8 mouse cellular contexts compared by ENCODE assay signal in the genomic region with DNA sequence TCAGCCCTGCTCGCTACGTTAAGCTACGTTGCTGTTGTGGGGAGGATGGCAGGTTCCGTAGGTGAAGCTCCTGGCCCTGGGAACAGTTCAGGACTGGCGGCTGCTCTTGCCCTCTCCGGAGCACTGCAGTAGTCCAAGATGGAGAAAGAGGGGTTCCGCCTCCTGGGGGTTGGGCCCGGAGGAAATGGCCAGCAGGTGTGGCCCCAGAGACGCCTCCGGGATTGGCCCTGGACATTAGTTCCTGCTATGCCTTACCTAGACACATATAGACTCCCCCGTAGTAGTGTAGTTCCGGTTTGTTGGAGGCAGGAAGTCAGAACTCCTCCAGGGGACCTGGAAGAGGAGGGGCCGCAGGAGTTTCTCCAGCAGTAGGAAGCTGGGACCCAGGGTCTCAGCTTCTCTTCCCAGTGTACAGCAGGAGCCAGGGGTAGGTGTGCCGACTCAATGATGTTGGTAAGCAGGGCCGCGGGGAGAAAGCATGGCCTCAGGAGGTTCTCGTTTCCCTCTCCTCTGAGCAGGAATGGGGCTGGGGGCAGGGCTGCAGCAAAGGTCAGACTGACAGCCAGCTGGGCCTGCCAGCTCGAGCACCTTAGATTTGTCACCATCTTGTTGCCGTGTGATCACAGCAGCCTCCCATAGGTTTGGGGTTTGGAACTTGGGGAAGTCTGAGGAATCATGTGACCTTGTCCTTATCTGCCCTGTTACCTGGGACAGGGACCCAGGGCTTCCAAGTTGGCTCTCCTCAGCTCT. TPM values are rescaled to one million over a fixed set of nuclear protein-coding genes. Genes with fewer than 3 reads are reported as not detected.
A peak's percentile ranks its signal among the peaks of the same experiment; 100 is the strongest.
DNase-seq lines count a peak whose midpoint lies in the region; ATAC-seq and TF ChIP-seq lines count a peak whose summit lies in the region.

No protein-coding gene starts in this region.

- H3K4me1 ChIP-seq in erythroblast, embryonic 14.5 days (ENCODE audit: control insufficient read depth): peaks cover 32% of the 10 kb centered on the region
- peaks cover 24% of the 10 kb centered on the region for H3K4me1 ChIP-seq in heart, postnatal 0 days (ENCODE audit: control insufficient read depth, insufficient read depth)
- peaks cover 5 to 19% of the 10 kb centered on the region in 2 experiments; a peak in 3 of 4 replicates for H3K4me1 ChIP-seq in liver, embryonic 14.5 days (replicated peaks; ENCODE audit: control insufficient read depth in 2 of 2, insufficient read depth in 2 of 2, low read length in 1 of 2)
- peaks cover 34% of the 10 kb centered on the region for H3K4me1 ChIP-seq in stomach, embryonic 16.5 days (ENCODE audit: control insufficient read depth, insufficient read depth, low read length)

- no peaks in the 10 kb centered on the region for H3K9me3 ChIP-seq in erythroblast, embryonic 14.5 days (ENCODE audit: control insufficient read depth, low read length)
- H3K9me3 ChIP-seq in heart, postnatal 0 days (replicated peaks; ENCODE audit: control insufficient read depth, low read length): no peaks in the 10 kb centered on the region
- H3K9me3 ChIP-seq in liver, embryonic 14.5 days (ENCODE audit: control insufficient read depth, low read length): no peaks in the 10 kb centered on the region
- no peaks in the 10 kb centered on the region for H3K9me3 ChIP-seq in stomach, embryonic 16.5 days (replicated peaks; ENCODE audit: control insufficient read depth, low read length)

- TF ChIP-seq EP300 in heart, postnatal 0 days (IDR thresholded peaks at IDR 0.05; ENCODE audit: low read depth): no peak
- TF ChIP-seq EP300 in liver, embryonic 14.5 days (IDR thresholded peaks at IDR 0.05; ENCODE audit: low read depth): no peak

- peak; percentile 59 for DNase-seq in CD4-positive helper T cell, adult 2 months (ENCODE audit: low read depth, low spot score)
- DNase-seq in heart, postnatal 0 days (ENCODE audit: low spot score): no peak
- DNase-seq in liver, embryonic 14.5 days (ENCODE audit: low read depth in 3 of 3, low spot score in 3 of 3): no peak
- no peak for DNase-seq in adrenal gland, postnatal 4 days (ENCODE audit: low spot score in 2 of 2)
- no peak for DNase-seq in frontal cortex, postnatal 36 days (ENCODE audit: low spot score in 2 of 2)

- H3K27ac ChIP-seq in heart, postnatal 0 days (ENCODE audit: low read depth): peak overlapping the region; percentile 82
- peak overlapping the region; percentile 39 for H3K27ac ChIP-seq in liver, embryonic 14.5 days
- H3K27ac ChIP-seq in stomach, embryonic 16.5 days (ENCODE audit: low read length): peak overlapping the region; percentile 86

- peaks cover 2% of the 10 kb centered on the region; the same call in 1 of the 2 replicates for H3K27me3 ChIP-seq in erythroblast, embryonic 14.5 days (ENCODE audit: control insufficient read depth)
- H3K27me3 ChIP-seq in heart, postnatal 0 days (ENCODE audit: control insufficient read depth, insufficient read depth, low read length): no peaks in the 10 kb centered on the region
- no peaks in the 10 kb centered on the region for H3K27me3 ChIP-seq in liver, embryonic 14.5 days (ENCODE audit: control insufficient read depth, insufficient read depth, low read length)
- no peaks in the 10 kb centered on the region for H3K27me3 ChIP-seq in stomach, embryonic 16.5 days (ENCODE audit: control insufficient read depth, insufficient read depth, low read length)

- H3K4me3 ChIP-seq in erythroblast, embryonic 14.5 days (replicated peaks): peak overlapping the region; percentile 37
- H3K4me3 ChIP-seq in heart, postnatal 0 days (ENCODE audit: low read depth, low read length): peak overlapping the region; percentile 4; the same call in 1 of the 2 replicates
- peak overlapping the region; percentile 6 to 26; a peak in 3 of 4 replicates for H3K4me3 ChIP-seq in liver, embryonic 14.5 days (ENCODE audit: insufficient read depth in 1 of 2, low read depth in 2 of 2, low read length in 2 of 2)
- H3K4me3 ChIP-seq in stomach, embryonic 16.5 days (replicated peaks; ENCODE audit: low read length): peak overlapping the region; percentile 26

- H3K36me3 ChIP-seq in erythroblast, embryonic 14.5 days (ENCODE audit: control insufficient read depth): peaks cover 30% of the 10 kb centered on the region
- H3K36me3 ChIP-seq in heart, postnatal 0 days (replicated peaks; ENCODE audit: control insufficient read depth, insufficient read depth, low read length): peaks cover 31% of the 10 kb centered on the region
- peaks cover 2% of the 10 kb centered on the region; the same call in 1 of the 2 replicates for H3K36me3 ChIP-seq in liver, embryonic 14.5 days (replicated peaks; ENCODE audit: control insufficient read depth, insufficient read depth, low read depth)
- peaks cover 21% of the 10 kb centered on the region for H3K36me3 ChIP-seq in stomach, embryonic 16.5 days (ENCODE audit: control insufficient read depth, insufficient read depth, low read length)

- no peak overlapping the region for H3K9ac ChIP-seq in heart, postnatal 0 days (replicated peaks; ENCODE audit: low read depth, low read length)
- H3K9ac ChIP-seq in liver, embryonic 14.5 days (replicated peaks): no peak overlapping the region; the same call in 1 of the 2 replicates
- peak overlapping the region; percentile 64 for H3K9ac ChIP-seq in stomach, embryonic 16.5 days (ENCODE audit: low read length)

- H3K4me2 ChIP-seq in heart, postnatal 0 days (ENCODE audit: low read depth, low read length): peak overlapping the region; percentile 36; the same call in 1 of the 2 replicates
- H3K4me2 ChIP-seq in liver, embryonic 14.5 days (ENCODE audit: low read depth): peak overlapping the region; percentile 50
- H3K4me2 ChIP-seq in stomach, embryonic 16.5 days (ENCODE audit: low read depth, low read length): peak overlapping the region; percentile 39

- 48% methylated on average over 19 of the region's 19 CpGs for WGBS in heart, postnatal 0 days
- 10% methylated on average over 19 of the region's 19 CpGs for WGBS in liver, embryonic 14.5 days (ENCODE audit: insufficient replicate concordance)
- WGBS in stomach, embryonic 16.5 days: 44% methylated on average over 19 of the region's 19 CpGs

- no peak for ATAC-seq in erythroblast, adult 5-6 weeks (replicated peaks; ENCODE audit: low FRiP score, poor library complexity, severe bottlenecking)
- no peak for ATAC-seq in heart, postnatal 0 days (ENCODE audit: insufficient read depth, low read depth)
- ATAC-seq in liver, embryonic 14.5 days (ENCODE audit: insufficient read depth): 0 out of 2 replicates have a peak, but pooled peaks have one; percentile 16
- peak; percentile 48 for ATAC-seq in stomach, embryonic 16.5 days (ENCODE audit: insufficient read depth, low FRiP score)

- TF ChIP-seq CTCF in heart, postnatal 0 days (IDR thresholded peaks at IDR 0.05; ENCODE audit: low read depth): no peak
- TF ChIP-seq CTCF in liver, embryonic 14.5 days (IDR thresholded peaks at IDR 0.05; ENCODE audit: low read depth): no peak

RNA-seq across cellular contexts. Expression of a gene that starts 16.5 kb away (rescaled TPM):
- polyA plus RNA-seq in erythroblast, embryonic 14.5 days (2012): 550 and 832 TPM in 2 replicates
- 681 and 822 TPM in 2 replicates for total RNA-seq in erythroblast, adult 5-6 weeks (2015; ENCODE audit: low replicate concordance)
- total RNA-seq in erythroblast, adult 5-6 weeks (2017; ENCODE audit: low replicate concordance): 339 and 478 TPM in 2 replicates
- total RNA-seq in heart, postnatal 0 days (2014; rRNA removed; ENCODE audit: low replicate concordance): 2,397 and 2,522 TPM in 2 replicates
- polyA plus RNA-seq in heart, postnatal 0 days (2015; fragmentation: Nextera tagmentation; extraction: Ambion mirVana): 877 and 933 TPM in 2 replicates
- polyA plus RNA-seq in liver, embryonic 14.5 days (2012; rRNA removed): 1,933 and 2,132 TPM in 2 replicates
- 1,503 and 1,567 TPM in 2 replicates for polyA plus RNA-seq in liver, embryonic 14.5 days (2014; fragmentation: Nextera tagmentation; extraction: Ambion mirVana)
- polyA plus RNA-seq in stomach, embryonic 16.5 days (2015; fragmentation: Nextera tagmentation; extraction: Ambion mirVana): 1,450 and 1,538 TPM in 2 replicates
- total RNA-seq in adrenal gland, postnatal 4 days (2021): 1,000 to 10,000 TPM; 1,094 to 1,122 TPM

RNA-seq across cellular contexts. Expression of a gene that starts 22.2 kb away (rescaled TPM):
- polyA plus RNA-seq in erythroblast, embryonic 14.5 days (2012): 3.0 TPM in 2 replicates
- total RNA-seq in erythroblast, adult 5-6 weeks (2015; ENCODE audit: low replicate concordance): 9.4 and 10.9 TPM in 2 replicates
- 14.2 and 21.3 TPM in 2 replicates for total RNA-seq in erythroblast, adult 5-6 weeks (2017; ENCODE audit: low replicate concordance)
- total RNA-seq in heart, postnatal 0 days (2014; rRNA removed; ENCODE audit: low replicate concordance): 38.3 and 42.8 TPM in 2 replicates
- polyA plus RNA-seq in heart, postnatal 0 days (2015; fragmentation: Nextera tagmentation; extraction: Ambion mirVana): 12.9 and 13.6 TPM in 2 replicates
- 11.4 and 11.8 TPM in 2 replicates for polyA plus RNA-seq in liver, embryonic 14.5 days (2012; rRNA removed)
- polyA plus RNA-seq in liver, embryonic 14.5 days (2014; fragmentation: Nextera tagmentation; extraction: Ambion mirVana): 14.4 and 14.8 TPM in 2 replicates
- 33.6 and 35.1 TPM in 2 replicates for polyA plus RNA-seq in stomach, embryonic 16.5 days (2015; fragmentation: Nextera tagmentation; extraction: Ambion mirVana)
- 10 to 100 TPM; 83.5 to 87.5 TPM for total RNA-seq in adrenal gland, postnatal 4 days (2021)

RNA-seq across cellular contexts. Expression of a gene that starts 36.3 kb away (rescaled TPM):
- 1.6 and 2.0 TPM in 2 replicates for polyA plus RNA-seq in erythroblast, embryonic 14.5 days (2012)
- total RNA-seq in erythroblast, adult 5-6 weeks (2015; ENCODE audit: low replicate concordance): 18.8 and 38.5 TPM in 2 replicates
- total RNA-seq in erythroblast, adult 5-6 weeks (2017; ENCODE audit: low replicate concordance): 14.8 and 57.5 TPM in 2 replicates
- total RNA-seq in heart, postnatal 0 days (2014; rRNA removed; ENCODE audit: low replicate concordance): 66.6 and 68.8 TPM in 2 replicates
- polyA plus RNA-seq in heart, postnatal 0 days (2015; fragmentation: Nextera tagmentation; extraction: Ambion mirVana): 19.3 and 19.9 TPM in 2 replicates
- 12.9 and 13.7 TPM in 2 replicates for polyA plus RNA-seq in liver, embryonic 14.5 days (2012; rRNA removed)
- polyA plus RNA-seq in liver, embryonic 14.5 days (2014; fragmentation: Nextera tagmentation; extraction: Ambion mirVana): 4.8 and 5.6 TPM in 2 replicates
- polyA plus RNA-seq in stomach, embryonic 16.5 days (2015; fragmentation: Nextera tagmentation; extraction: Ambion mirVana): 41.9 and 44.5 TPM in 2 replicates
- total RNA-seq in adrenal gland, postnatal 4 days (2021): 10 to 100 TPM; 77.6 to 82.4 TPM

RNA-seq across cellular contexts. Expression of a gene that starts 58.3 kb away (rescaled TPM):
- 0.23 and 0.45 TPM in 2 replicates for polyA plus RNA-seq in erythroblast, embryonic 14.5 days (2012)
- 3.1 and 5.9 TPM in 2 replicates for total RNA-seq in erythroblast, adult 5-6 weeks (2015; ENCODE audit: low replicate concordance)
- total RNA-seq in erythroblast, adult 5-6 weeks (2017; ENCODE audit: low replicate concordance): 0.60 and 2.0 TPM in 2 replicates
- 13.8 and 29.0 TPM in 2 replicates for total RNA-seq in heart, postnatal 0 days (2014; rRNA removed; ENCODE audit: low replicate concordance)
- 14.5 and 15.4 TPM in 2 replicates for polyA plus RNA-seq in heart, postnatal 0 days (2015; fragmentation: Nextera tagmentation; extraction: Ambion mirVana)
- 8.4 and 9.4 TPM in 2 replicates for polyA plus RNA-seq in liver, embryonic 14.5 days (2012; rRNA removed)
- polyA plus RNA-seq in liver, embryonic 14.5 days (2014; fragmentation: Nextera tagmentation; extraction: Ambion mirVana): 2.8 and 3.9 TPM in 2 replicates
- 24.4 and 28.0 TPM in 2 replicates for polyA plus RNA-seq in stomach, embryonic 16.5 days (2015; fragmentation: Nextera tagmentation; extraction: Ambion mirVana)
- total RNA-seq in adrenal gland, postnatal 4 days (2021): 10 to 100 TPM; 29.9 to 31.3 TPM

Comparison
In these comparisons a context has a peak if more than half of its experiments do, and no peak if none do; other contexts are left out.
1. ATAC-seq: peak in liver, embryonic 14.5 days (single experiment) and stomach, embryonic 16.5 days (single experiment); none in erythroblast, adult 5-6 weeks (single experiment) and heart, postnatal 0 days (single experiment).
2. Peak in every context shown above with its lines, with median percentiles within 50 percentile points of each other: H3K4me3 ChIP-seq, H3K27ac ChIP-seq and H3K4me2 ChIP-seq.